Mouse (Mus musculus) midbrain, embryonic 16.5 days (tissue): ENCODE results near the gene Gpr15. TPM values are rescaled to one million over a fixed set of nuclear protein-coding genes. Genes with fewer than 3 reads are reported as not detected.

ENCODE experiments used
- ATAC-seq: fragments of 200-750 bp; cut with Nextera tagmentation; 2 replicates; pipeline ENCODE4 v1.8.0; 2017; ENCODE audit warnings: moderate TSS enrichment
- H3K27ac ChIP-seq: fragments of 300-500 bp; sonication (generic); 2 replicates; pipeline ENCODE4 v1.5.1; 2014; ENCODE audit warnings: mild to moderate bottlenecking, low read length, mixed read lengths
- H3K27me3 ChIP-seq: fragments of 300-500 bp; sonication (generic); 2 replicates; pipeline ENCODE4 v1.6.1; 2014; ENCODE audit warnings: low read depth, low read length, mixed read lengths; ENCODE audit not compliant: control insufficient read depth, insufficient read depth
- H3K36me3 ChIP-seq: fragments of 300-500 bp; sonication (generic); 2 replicates; pipeline ENCODE4 v1.6.1; 2014; ENCODE audit warnings: mild to moderate bottlenecking, low read length, moderate library complexity, mixed read lengths; ENCODE audit not compliant: control insufficient read depth, insufficient read depth
- H3K4me1 ChIP-seq: fragments of 300-500 bp; sonication (generic); 2 replicates; pipeline ENCODE4 v1.6.1; 2014; ENCODE audit warnings: mild to moderate bottlenecking, low read length, mixed read lengths; ENCODE audit not compliant: control insufficient read depth, insufficient read depth
- H3K4me2 ChIP-seq: fragments of 300-500 bp; sonication (generic); 2 replicates; pipeline ENCODE4 v1.6.1; 2014; ENCODE audit warnings: mild to moderate bottlenecking, low read length, mixed read lengths
- H3K4me3 ChIP-seq: fragments of 300-500 bp; sonication (generic); 2 replicates; pipeline ENCODE4 v1.5.1; 2014; ENCODE audit warnings: low read depth, mild to moderate bottlenecking, low read length, moderate library complexity, mixed read lengths
- H3K9ac ChIP-seq: fragments of 300-500 bp; sonication (generic); 2 replicates; pipeline ENCODE4 v1.6.1; 2014; ENCODE audit warnings: low read depth, low read length, mixed read lengths
- H3K9me3 ChIP-seq: fragments of 300-500 bp; sonication (generic); replicated peaks from 2 replicates; pipeline ENCODE4 v1.6.1; 2014; ENCODE audit warnings: mild to moderate bottlenecking, low read length, mixed read lengths; ENCODE audit not compliant: control insufficient read depth, poor library complexity, severe bottlenecking
- WGBS: fragments of 180-500 bp; shearing (Covaris S2); extraction: QIAGEN DNeasy Blood & Tissue Kit; methylation state at CpG from one replicate; pipeline ENCODE4 v1.1.7; 2014; 5-methylcytosine and 5-hydroxymethylcytosine counted together
- polyA plus RNA-seq: library from polyadenylated mRNA; unstranded; fragments of >200 nt; fragmentation: Nextera tagmentation; extraction: Ambion mirVana; gene quantifications from 2 replicates; pipeline ENCODE4 v1.2.1, GENCODE M21; 2015

Gene Gpr15
- polyA plus RNA-seq, 1 experiment from 2014 or later, result 0.18 TPM

DNA sequence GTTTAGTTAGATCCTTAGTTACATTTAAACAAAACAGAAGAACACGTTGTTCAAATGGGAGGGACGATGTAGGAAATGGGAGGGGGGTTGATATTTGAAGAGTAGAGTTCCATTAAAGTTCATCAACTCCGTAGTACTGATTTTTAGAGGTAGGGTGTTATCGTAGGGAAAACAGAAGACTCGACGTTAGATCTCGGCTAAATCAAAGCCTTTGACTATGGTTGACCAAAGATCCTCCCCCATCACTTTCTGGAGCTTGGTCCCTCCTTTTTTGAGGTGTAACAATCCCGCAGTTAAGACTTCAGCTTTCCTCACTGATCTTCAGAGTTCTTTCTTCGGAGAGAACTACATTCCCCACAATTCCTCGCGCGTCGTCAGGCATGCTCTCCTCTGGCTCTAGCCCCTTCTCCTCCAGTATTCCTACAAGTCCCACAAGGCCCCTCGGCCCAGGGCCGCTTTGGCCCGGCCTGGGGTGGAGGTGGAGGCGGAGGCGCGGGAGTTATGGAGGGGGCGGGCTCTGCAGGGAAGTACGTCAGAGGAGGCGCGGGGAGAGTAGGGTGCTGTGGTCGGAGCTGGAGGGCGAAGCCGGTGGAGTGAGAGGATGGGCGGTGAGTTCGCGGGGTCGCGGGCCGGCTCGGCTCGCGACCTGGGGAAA lies 8.7 kb upstream of the Gpr15 start, which contains the start of gene Cldnd1:
Cldnd1 (plus strand) TSS at position 434 of the 655 bp plus-strand sequence.
- Histone ChIP-seq H3K4me2 (peak within 1 kb of the TSS; percentile 69), H3K9me3 (no peaks in the 10 kb centered on the region), H3K9ac (peak within 1 kb of the TSS; percentile 87), H3K4me3 (peak within 1 kb of the TSS; percentile 85), H3K27ac (peak within 1 kb of the TSS; percentile 87), H3K4me1 (peaks cover 7% of the 10 kb centered on the region), H3K27me3 (no peaks in the 10 kb centered on the region), H3K36me3 (peaks cover 18% of the 10 kb centered on the region)
- 2% methylated on average over 34 of the region's 35 CpGs for WGBS
- peak; percentile 100 for ATAC-seq

- H3K27ac ChIP-seq, result no peak overlapping the region
These were observed 8.0 kb upstream of the Gpr15 start for GRCm38 (mm10) chr16:58726680-58727476.

DNA sequence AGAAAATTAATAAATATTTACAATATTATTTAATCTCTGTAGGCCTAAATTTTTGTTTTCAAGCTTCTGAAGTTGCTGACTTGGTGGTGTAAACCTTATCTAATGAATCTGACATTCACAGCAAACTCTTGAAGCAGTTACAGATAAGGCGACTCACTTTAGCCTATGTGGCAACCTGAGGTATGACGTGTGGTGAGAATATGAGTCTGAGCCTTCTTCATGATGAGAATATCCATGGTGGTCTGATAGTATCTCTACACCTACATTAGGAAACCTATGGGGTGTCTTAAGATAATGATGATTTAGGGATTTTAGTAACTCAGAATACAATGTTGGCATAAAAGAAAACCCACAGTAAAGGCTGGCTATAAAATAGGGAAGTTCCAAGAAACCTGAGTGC lies 3.4 kb upstream of the Gpr15 start:
- H3K36me3 ChIP-seq, result no peaks in the 10 kb centered on the region
- no peak overlapping the region for H3K4me2 ChIP-seq
- no peak overlapping the region for H3K9ac ChIP-seq
- no peak overlapping the region for H3K4me3 ChIP-seq
- ATAC-seq, result no peak
- no peak overlapping the region for H3K27ac ChIP-seq
- no peaks in the 10 kb centered on the region for H3K27me3 ChIP-seq
- H3K4me1 ChIP-seq, result no peaks in the 10 kb centered on the region
- H3K9me3 ChIP-seq, result no peaks in the 10 kb centered on the region
- WGBS, result 93% methylated on average over 2 of the region's 2 CpGs

More at GRCm38 (mm10) chr16:58726680-58727476, 8.0 kb upstream of the Gpr15 start:
- 82% methylated on average over 11 of the region's 11 CpGs for WGBS
- no peaks in the 10 kb centered on the region for H3K9me3 ChIP-seq
- no peak overlapping the region for H3K9ac ChIP-seq
- peak overlapping the region; percentile 69 for H3K4me2 ChIP-seq
- H3K36me3 ChIP-seq, result peaks cover 12% of the 10 kb centered on the region
- ATAC-seq, result no peak
- no peaks in the 10 kb centered on the region for H3K27me3 ChIP-seq
- H3K4me1 ChIP-seq, result peaks cover 7% of the 10 kb centered on the region
- H3K4me3 ChIP-seq, result peak overlapping the region; percentile 85; the same call in 1 of the 2 replicates

GRCm38 (mm10) chr16:58715018-58715417 lies 3.9 kb downstream of the Gpr15 start:
- Histone ChIP-seq H3K9ac (no peak overlapping the region), H3K4me1 (no peaks in the 10 kb centered on the region), H3K27me3 (no peaks in the 10 kb centered on the region), H3K36me3 (no peaks in the 10 kb centered on the region), H3K4me3 (no peak overlapping the region), H3K27ac (no peak overlapping the region), H3K4me2 (no peak overlapping the region), H3K9me3 (no peaks in the 10 kb centered on the region)
- WGBS, result 74% methylated on average over 4 of the region's 4 CpGs
- no peak for ATAC-seq

- no peak overlapping the region for H3K27ac ChIP-seq
- H3K36me3 ChIP-seq, result no peaks in the 10 kb centered on the region
- no peaks in the 10 kb centered on the region for H3K27me3 ChIP-seq
- no peak overlapping the region for H3K4me2 ChIP-seq
- WGBS, result 92% methylated on average over 1 of the region's 1 CpGs
- ATAC-seq, result no peak
- no peaks in the 10 kb centered on the region for H3K9me3 ChIP-seq
- no peaks in the 10 kb centered on the region for H3K4me1 ChIP-seq
- H3K4me3 ChIP-seq, result no peak overlapping the region
- H3K9ac ChIP-seq, result no peak overlapping the region
These were observed 5.7 kb downstream of the Gpr15 start for GRCm38 (mm10) chr16:58713128-58713527.

DNA sequence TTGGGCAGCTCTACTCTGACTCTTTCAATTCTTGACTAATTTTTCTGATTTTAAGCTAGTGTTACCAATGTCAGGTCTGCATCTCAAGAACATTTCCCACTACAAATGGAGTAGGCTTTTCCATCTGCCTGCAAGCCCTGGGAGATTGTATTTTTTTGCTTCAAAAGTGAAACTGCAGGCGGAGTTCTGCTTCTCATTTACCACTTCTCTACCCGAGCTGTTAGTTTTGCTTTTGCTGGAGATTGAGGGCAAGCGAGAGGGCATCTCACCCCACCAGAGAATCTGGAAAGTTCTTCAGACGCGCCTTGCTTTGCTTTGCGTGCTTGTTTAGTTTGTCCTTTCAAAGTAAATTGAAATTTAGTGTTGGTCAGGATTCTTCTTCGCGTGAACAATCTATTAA lies 6.6 kb downstream of the Gpr15 start:
- Histone ChIP-seq H3K27ac (no peak overlapping the region), H3K9me3 (no peaks in the 10 kb centered on the region), H3K27me3 (no peaks in the 10 kb centered on the region), H3K9ac (no peak overlapping the region), H3K4me2 (no peak overlapping the region), H3K4me1 (no peaks in the 10 kb centered on the region), H3K4me3 (no peak overlapping the region), H3K36me3 (no peaks in the 10 kb centered on the region)
- ATAC-seq, result no peak
- 84% methylated on average over 8 of the region's 8 CpGs for WGBS

DNA sequence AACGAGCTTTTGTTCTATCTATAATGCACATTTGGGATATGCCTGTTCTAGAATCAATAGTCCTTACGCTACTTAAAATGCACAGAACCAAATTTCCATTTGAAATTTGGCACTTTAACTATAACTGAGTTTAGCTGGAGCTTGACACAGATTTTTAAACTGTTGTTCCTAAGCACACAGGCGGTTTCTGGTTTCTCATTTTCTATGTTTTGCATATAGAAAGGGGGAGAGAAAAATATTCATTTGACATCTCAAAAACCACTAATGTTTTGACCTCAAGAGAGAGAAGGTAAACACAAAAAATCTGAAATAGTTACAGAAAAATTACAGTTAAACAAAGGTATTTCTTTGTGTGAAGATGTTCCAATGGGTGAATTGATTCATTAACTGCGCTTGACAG lies 9.3 kb downstream of the Gpr15 start:
- H3K9me3 ChIP-seq, result no peaks in the 10 kb centered on the region
- no peaks in the 10 kb centered on the region for H3K36me3 ChIP-seq
- no peak overlapping the region for H3K4me2 ChIP-seq
- H3K9ac ChIP-seq, result no peak overlapping the region
- 70% methylated on average over 4 of the region's 4 CpGs for WGBS
- H3K27ac ChIP-seq, result no peak overlapping the region
- H3K4me1 ChIP-seq, result no peaks in the 10 kb centered on the region
- no peak for ATAC-seq
- H3K27me3 ChIP-seq, result no peaks in the 10 kb centered on the region
- no peak overlapping the region for H3K4me3 ChIP-seq

DNA sequence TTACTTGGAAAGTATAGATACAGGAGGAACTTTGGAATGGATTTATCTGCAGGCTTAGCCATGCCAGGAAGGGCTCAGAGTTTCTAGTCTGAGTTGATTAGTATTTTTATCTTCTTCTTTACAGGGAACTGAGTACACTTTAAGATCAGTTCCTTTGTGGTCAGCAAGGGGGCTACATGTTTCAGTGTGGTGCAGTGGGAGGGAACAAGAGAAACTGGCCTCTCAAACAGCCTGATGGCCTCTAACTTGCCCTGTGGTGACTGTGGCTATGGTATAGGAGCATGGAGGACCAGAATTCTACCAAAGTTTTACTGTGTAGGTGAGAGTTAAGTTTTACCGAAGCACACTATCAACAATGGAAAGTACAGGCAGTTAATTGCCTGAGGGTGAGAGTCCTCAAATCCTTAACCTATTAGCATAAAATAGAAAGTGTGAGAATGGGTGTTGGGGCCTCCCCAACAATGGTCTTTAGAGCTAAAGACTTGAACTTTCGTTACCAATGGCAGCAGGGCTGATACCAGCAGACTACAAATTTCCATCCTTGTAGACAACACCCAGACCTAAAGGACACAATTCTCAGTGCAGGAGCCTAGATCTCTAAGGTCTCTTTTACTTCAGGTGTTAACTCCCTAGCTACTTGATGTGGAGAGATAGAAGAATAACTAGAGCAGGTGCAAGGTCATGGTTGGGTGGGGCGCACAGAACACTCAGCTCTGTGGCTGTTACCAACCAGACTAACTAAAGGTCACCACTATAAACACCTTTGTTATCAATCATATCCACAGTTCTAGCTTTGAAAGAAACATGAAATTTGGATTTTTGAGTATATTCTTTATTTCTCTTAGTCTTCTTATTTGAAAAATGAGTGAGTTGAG lies 10.0 kb downstream of the Gpr15 start:
- ATAC-seq, result no peak
- H3K36me3 ChIP-seq, result no peaks in the 10 kb centered on the region
- no peak overlapping the region for H3K4me3 ChIP-seq
- no peak overlapping the region for H3K9ac ChIP-seq
- 83% methylated on average over 3 of the region's 3 CpGs for WGBS
- no peaks in the 10 kb centered on the region for H3K9me3 ChIP-seq
- H3K27me3 ChIP-seq, result no peaks in the 10 kb centered on the region
- H3K4me2 ChIP-seq, result no peak overlapping the region
- no peaks in the 10 kb centered on the region for H3K4me1 ChIP-seq
- H3K27ac ChIP-seq, result no peak overlapping the region
